Mouse (Mus musculus) macrophage (primary cell): ENCODE results near the gene Rusc2. TPM values are rescaled to one million over a fixed set of nuclear protein-coding genes. Genes with fewer than 3 reads are reported as not detected.

Source experiments
- H3K27ac ChIP-seq: fragments of 350-480 bp; formaldehyde crosslinking; 2 replicates; pipeline ENCODE4 v1.9.0; 2021
- H3K36me3 ChIP-seq: fragments of 350-480 bp; formaldehyde crosslinking; 2 replicates; pipeline ENCODE4 v1.9.0; 2021; ENCODE audit errors: inconsistent target
- H3K4me3 ChIP-seq: fragments of 350-480 bp; formaldehyde crosslinking; 2 replicates; pipeline ENCODE4 v1.9.0; 2021; ENCODE audit errors: inconsistent target
- H3K79me2 ChIP-seq: fragments of 350-480 bp; formaldehyde crosslinking; 2 replicates; pipeline ENCODE4 v1.9.0; 2021; ENCODE audit errors: inconsistent target
- WGBS: methylation state at CpG from one replicate; pipeline ENCODE4 v1.1.7; 2026; ENCODE audit warnings: inconsistent platforms; ENCODE audit not compliant: missing documents; 5-methylcytosine and 5-hydroxymethylcytosine counted together
- polyA plus RNA-seq: library from polyadenylated mRNA; stranded (reverse); fragments of 250-400 nt; gene quantifications from 3 replicates; pipeline ENCODE4 v1.2.4, GENCODE M21; 2018; ENCODE audit warnings: inconsistent platforms

The Rusc2 gene
- polyA plus RNA-seq, 1 experiment from 2014 or later, result 22.3 TPM

GRCm38 (mm10) chr4:43428180-43428861 lies 46.5 kb downstream of the Rusc2 start:
- Histone ChIP-seq H3K27ac (no peak overlapping the region), H3K4me3 (no peak overlapping the region), H3K79me2 (no peaks in the 10 kb centered on the region), H3K36me3 (peaks cover 27% of the 10 kb centered on the region)
- 57% methylated on average over 16 of the region's 16 CpGs for WGBS

- no peak within 1 kb of the TSS for H3K27ac ChIP-seq
- peaks cover 21% of the 10 kb centered on the region for H3K36me3 ChIP-seq
- WGBS, result 68% methylated on average over 10 of the region's 10 CpGs
- H3K79me2 ChIP-seq, result no peaks in the 10 kb centered on the region
- H3K4me3 ChIP-seq, result no peak within 1 kb of the TSS
Observed at GRCm38 (mm10) chr4:43428946-43429345, 47.2 kb downstream of the Rusc2 start, which contains the start of gene Fam166b. Fam166b (minus strand) TSS chr4:43429134.

- H3K4me3 ChIP-seq, result no peak overlapping the region
- WGBS, result 9% methylated on average over 4 of the region's 4 CpGs
Observed at GRCm38 (mm10) chr4:43431690-43432089, 49.9 kb downstream of the Rusc2 start.

DNA sequence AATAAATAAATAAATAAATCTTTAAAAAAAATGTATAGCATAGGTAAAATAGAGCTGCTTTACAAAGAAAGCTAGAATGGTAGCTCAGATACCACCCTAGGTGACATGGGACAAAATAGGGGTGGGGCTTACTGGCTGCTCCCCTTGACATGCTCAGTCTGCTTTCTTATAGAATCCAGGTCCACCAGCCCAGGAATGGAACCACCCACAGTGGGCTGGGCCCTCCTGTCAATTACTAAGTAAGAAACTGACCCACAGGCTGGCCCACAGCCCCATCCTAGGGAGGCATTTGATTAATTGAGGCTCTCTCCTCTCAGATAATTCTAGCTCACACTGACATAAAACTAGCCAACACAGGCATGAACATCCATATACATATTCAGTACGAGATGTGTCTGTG lies 51.1 kb downstream of the Rusc2 start:
- Histone ChIP-seq H3K36me3 (no peaks in the 10 kb centered on the region), H3K79me2 (no peaks in the 10 kb centered on the region), H3K4me3 (no peak overlapping the region), H3K27ac (no peak overlapping the region)
- 89% methylated on average over 1 of the region's 1 CpGs for WGBS

More at GRCm38 (mm10) chr4:43431690-43432089, 49.9 kb downstream of the Rusc2 start:
- Histone ChIP-seq H3K79me2 (no peaks in the 10 kb centered on the region), H3K36me3 (peaks cover 1% of the 10 kb centered on the region; the same call in 1 of the 2 replicates), H3K27ac (no peak overlapping the region)

- WGBS, result 41% methylated on average over 4 of the region's 4 CpGs
- peak within 1 kb of the TSS; percentile 66 for H3K4me3 ChIP-seq
- peak within 1 kb of the TSS; percentile 55 for H3K27ac ChIP-seq
- peaks cover 14% of the 10 kb centered on the region for H3K36me3 ChIP-seq
- H3K79me2 ChIP-seq, result peaks cover 15% of the 10 kb centered on the region
Observed at GRCm38 (mm10) chr4:43441639-43442038, 59.9 kb downstream of the Rusc2 start, which contains the start of gene Tesk1. Tesk1 (plus strand) TSS chr4:43441939.

GRCm38 (mm10) chr4:43442044-43442443 lies 60.3 kb downstream of the Rusc2 start:
- peak overlapping the region; percentile 55 for H3K27ac ChIP-seq
- WGBS, result 2% methylated on average over 33 of the region's 33 CpGs
- H3K36me3 ChIP-seq, result peaks cover 15% of the 10 kb centered on the region
- peaks cover 15% of the 10 kb centered on the region for H3K79me2 ChIP-seq
- H3K4me3 ChIP-seq, result peak overlapping the region; percentile 66

- H3K4me3 ChIP-seq, result peak overlapping the region; percentile 66
- peak overlapping the region; percentile 55 for H3K27ac ChIP-seq
- WGBS, result under 1% methylated on average over 88 of the region's 88 CpGs
- peaks cover 15% of the 10 kb centered on the region for H3K79me2 ChIP-seq
- H3K36me3 ChIP-seq, result peaks cover 21% of the 10 kb centered on the region
Observed at GRCm38 (mm10) chr4:43442456-43443361, 60.9 kb downstream of the Rusc2 start.

- 3% methylated on average over 28 of the region's 28 CpGs for WGBS
- no peak overlapping the region for H3K27ac ChIP-seq
- H3K36me3 ChIP-seq, result peaks cover 29% of the 10 kb centered on the region
- H3K79me2 ChIP-seq, result peaks cover 15% of the 10 kb centered on the region
- peak overlapping the region; percentile 66 for H3K4me3 ChIP-seq
Observed at GRCm38 (mm10) chr4:43443511-43443910, 61.7 kb downstream of the Rusc2 start.

GRCm38 (mm10) chr4:43447251-43447650 lies 65.5 kb downstream of the Rusc2 start:
- no peak overlapping the region for H3K27ac ChIP-seq
- H3K4me3 ChIP-seq, result no peak overlapping the region
- H3K36me3 ChIP-seq, result peaks cover 61% of the 10 kb centered on the region
- peaks cover 40% of the 10 kb centered on the region for H3K79me2 ChIP-seq
- 94% methylated on average over 13 of the region's 13 CpGs for WGBS

DNA sequence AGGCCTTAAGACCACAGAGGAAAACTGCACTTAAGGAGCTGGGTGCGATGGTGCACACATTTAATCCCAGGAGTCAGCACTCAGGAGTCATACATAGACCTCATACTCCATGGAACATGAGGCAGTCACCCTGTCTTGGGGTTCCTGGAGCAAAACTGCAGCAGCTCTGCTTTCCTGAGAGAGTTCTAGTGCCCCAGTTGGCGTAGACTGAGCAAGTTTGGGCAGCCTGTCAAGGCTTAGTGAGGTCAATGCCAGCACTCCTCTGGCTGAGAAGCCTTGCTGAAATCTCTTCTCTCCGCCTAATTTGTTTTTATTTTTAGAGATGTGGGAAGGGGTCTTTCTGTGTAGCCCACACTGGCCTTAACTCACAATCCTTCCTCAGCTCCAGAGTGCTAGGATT lies 66.8 kb downstream of the Rusc2 start:
- no peak overlapping the region for H3K27ac ChIP-seq
- no peak overlapping the region for H3K4me3 ChIP-seq
- H3K79me2 ChIP-seq, result peaks cover 51% of the 10 kb centered on the region
- peaks cover 61% of the 10 kb centered on the region for H3K36me3 ChIP-seq
- 97% methylated on average over 3 of the region's 3 CpGs for WGBS

DNA sequence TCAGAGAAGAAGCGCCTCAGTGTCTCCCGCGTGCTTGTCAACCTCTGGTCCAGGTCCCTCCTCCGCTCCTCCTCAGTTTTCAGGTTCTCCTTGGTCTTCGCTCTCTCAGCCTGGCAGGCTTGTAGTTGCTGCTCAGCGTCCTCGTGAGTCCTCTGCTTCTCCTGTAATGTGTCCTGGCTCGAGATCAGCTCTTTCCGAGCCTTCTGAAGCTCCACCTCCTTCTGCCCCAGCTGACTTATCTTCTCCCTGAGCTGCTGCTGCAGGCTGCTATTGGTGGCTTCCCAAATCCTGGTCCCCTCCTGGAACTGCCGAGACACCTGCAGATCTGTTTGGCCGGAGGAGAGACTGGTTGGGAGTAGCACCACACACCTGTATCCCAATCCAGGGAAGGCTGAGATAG lies 70.5 kb downstream of the Rusc2 start:
- WGBS, result 87% methylated on average over 10 of the region's 11 CpGs
- Histone ChIP-seq H3K27ac (no peak overlapping the region), H3K79me2 (peaks cover 45% of the 10 kb centered on the region), H3K4me3 (no peak overlapping the region), H3K36me3 (peaks cover 44% of the 10 kb centered on the region)

- H3K27ac ChIP-seq, result peak overlapping the region; percentile 78
- peak overlapping the region; percentile 53 for H3K4me3 ChIP-seq
- peaks cover 45% of the 10 kb centered on the region for H3K79me2 ChIP-seq
- WGBS, result 8% methylated on average over 18 of the region's 18 CpGs
- H3K36me3 ChIP-seq, result peaks cover 33% of the 10 kb centered on the region
Observed at GRCm38 (mm10) chr4:43453413-43453812, 71.6 kb downstream of the Rusc2 start.

DNA sequence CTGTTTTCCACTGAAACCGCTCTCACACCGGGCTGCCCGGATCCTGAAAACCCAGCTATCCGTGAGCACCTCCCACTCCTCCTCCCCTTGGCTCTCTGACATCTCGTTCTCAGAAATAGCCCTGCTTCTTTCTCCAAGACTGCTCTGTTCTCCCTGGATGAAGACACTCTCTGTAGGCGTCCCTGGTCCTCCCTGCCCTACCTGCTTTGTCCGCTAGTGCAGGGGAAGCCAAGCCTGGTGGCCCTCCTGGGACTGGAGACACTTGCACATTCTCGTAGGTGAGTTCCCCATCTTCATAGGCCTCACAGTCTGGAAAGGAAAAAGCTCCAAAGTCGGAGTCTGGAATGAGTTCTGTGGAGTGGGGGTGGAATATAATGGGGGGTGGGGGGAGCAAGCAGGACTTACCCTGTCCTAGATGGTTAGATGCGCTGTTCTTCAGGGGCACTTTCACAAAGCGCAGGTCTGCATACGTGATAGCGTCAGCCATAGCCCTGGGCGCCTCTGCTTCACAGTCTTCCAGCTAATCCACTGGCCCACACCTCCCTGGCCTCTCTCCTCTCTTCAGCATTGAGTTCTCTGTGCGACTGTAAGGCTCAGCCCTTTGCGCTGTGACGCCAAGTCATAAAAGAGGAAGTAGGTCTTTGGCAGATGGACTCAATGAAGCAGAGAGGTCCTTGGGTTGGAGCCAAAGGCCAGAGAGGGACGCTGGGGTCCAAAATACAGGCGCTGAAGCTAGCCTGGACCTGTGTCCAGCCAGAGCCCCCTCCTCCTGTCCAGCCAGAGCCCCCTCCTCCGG lies 72.5 kb downstream of the Rusc2 start, which contains the start of gene Cd72:
Gene Cd72 (minus strand): TSS at position 588 of the 796 bp plus-strand sequence.
- Histone ChIP-seq H3K4me3 (peak within 1 kb of the TSS; percentile 53), H3K27ac (peak within 1 kb of the TSS; percentile 78), H3K36me3 (peaks cover 25% of the 10 kb centered on the region; the same call in 1 of the 2 replicates), H3K79me2 (peaks cover 45% of the 10 kb centered on the region)
- 6% methylated on average over 20 of the region's 20 CpGs for WGBS

DNA sequence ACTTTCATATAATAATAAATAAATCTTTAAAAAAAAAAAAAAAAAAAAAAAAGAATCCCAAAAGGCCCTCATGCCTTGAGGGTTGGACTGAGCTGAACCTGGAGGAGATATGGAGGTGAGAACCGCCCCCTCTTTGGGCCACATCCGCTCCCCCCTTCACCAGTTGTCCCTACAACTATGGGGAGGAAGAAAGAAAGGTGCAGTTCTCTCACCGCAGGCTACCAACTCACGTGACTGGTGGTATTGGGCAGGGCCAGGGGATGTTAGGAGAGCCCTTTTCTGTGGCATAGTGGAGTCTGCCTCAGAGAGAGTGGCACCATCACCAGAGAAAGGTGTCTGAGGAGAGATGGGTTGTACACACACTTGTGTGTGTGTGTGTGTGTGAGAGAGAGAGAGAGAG lies 74.7 kb downstream of the Rusc2 start:
- Histone ChIP-seq H3K27ac (no peak overlapping the region), H3K4me3 (no peak overlapping the region), H3K36me3 (peaks cover 8% of the 10 kb centered on the region; the same call in 1 of the 2 replicates), H3K79me2 (peaks cover 28% of the 10 kb centered on the region)
- WGBS, result 44% methylated on average over 4 of the region's 4 CpGs
